Mouse (Mus musculus) megakaryocyte-erythroid progenitor cell, adult 5-6 weeks (primary cell): ENCODE measurements around the gene Sst. TPM values are rescaled to one million over a fixed set of nuclear protein-coding genes. Genes with fewer than 3 reads are reported as not detected.
"Not testable (repeated sequence)": the region's sequence is repeated elsewhere in the genome, so short reads cannot be mapped to it uniquely, and the experiment has no call there.

Experiments
- ATAC-seq: replicated peaks from 2 replicates; pipeline ENCODE4 v1.8.0; 2016; ENCODE audit warnings: mild to moderate bottlenecking, inconsistent platforms; ENCODE audit not compliant: severe bottlenecking, poor library complexity, low FRiP score, low TSS enrichment
- total RNA-seq, 2 experiments: library from RNA; stranded (forward) in 1 of 2; stranded (reverse) in 1 of 2; fragments of 200-1000, 215-1000 nt in 1 of 2; fragments of >200 nt in 1 of 2; fragmentation: Nextera tagmentation in 1 of 2; gene quantifications; 2 replicates each; pipeline ENCODE4 v1.2.3; 2014 to 2017

The Sst gene
- total RNA-seq (2014; fragmentation: Nextera tagmentation) (not detected in 2 replicates), total RNA-seq (2017) (not detected in 2 replicates)

DNA sequence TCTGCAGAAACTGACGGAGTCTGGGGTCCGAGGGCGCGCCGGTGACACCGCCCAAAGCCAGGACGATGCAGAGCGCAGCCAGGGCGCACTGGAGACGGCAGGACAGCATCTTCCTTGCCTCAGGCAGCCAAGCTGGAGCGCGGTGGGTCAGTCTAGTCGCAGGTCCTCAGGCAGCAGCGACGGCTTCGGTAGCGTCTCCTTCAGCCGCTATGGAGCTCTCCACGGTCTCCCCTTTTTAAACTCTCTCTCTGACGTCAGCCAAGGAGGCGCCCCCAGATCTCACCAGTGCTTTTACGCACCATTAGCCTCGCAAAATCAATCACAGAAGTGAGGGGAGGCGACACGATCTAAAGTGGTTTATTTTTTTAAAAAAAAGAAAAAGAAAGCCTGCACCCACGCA, at the start of gene Sst:
Sst (minus strand) TSS at position 323 of the 400 bp plus-strand sequence.
- ATAC-seq = no peak

GRCm38 (mm10) chr16:23934397-23934796, 43.6 kb upstream of the Sst start:
- ATAC-seq = no peak

DNA sequence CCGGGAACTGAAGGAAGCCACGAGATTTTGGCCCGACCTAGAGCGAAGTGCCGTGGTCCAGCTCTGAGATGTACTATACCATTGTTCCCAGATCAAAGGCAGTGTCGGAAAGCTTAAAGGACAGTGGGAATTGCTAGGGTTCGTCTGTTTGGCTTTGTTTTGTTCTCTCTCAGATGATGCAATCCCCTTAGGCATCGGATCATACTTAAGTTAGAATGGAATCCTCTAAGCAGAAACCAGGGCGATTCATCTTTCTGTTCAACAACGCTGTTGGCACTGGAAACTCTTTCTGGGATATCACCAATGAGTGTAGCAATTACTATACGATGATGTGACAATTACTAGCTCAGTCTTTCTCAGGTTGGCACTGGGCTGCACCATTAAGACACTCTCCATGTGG, 41.5 kb upstream of the Sst start, which contains the start of gene Rtp2:
Rtp2 (minus strand) TSS at position 101 of the 400 bp plus-strand sequence.
- no peak for ATAC-seq

- no peak for ATAC-seq
Observed at GRCm38 (mm10) chr16:23931275-23931674, 40.5 kb upstream of the Sst start.

GRCm38 (mm10) chr16:23930426-23931073, 39.8 kb upstream of the Sst start:
- ATAC-seq = no peak

DNA sequence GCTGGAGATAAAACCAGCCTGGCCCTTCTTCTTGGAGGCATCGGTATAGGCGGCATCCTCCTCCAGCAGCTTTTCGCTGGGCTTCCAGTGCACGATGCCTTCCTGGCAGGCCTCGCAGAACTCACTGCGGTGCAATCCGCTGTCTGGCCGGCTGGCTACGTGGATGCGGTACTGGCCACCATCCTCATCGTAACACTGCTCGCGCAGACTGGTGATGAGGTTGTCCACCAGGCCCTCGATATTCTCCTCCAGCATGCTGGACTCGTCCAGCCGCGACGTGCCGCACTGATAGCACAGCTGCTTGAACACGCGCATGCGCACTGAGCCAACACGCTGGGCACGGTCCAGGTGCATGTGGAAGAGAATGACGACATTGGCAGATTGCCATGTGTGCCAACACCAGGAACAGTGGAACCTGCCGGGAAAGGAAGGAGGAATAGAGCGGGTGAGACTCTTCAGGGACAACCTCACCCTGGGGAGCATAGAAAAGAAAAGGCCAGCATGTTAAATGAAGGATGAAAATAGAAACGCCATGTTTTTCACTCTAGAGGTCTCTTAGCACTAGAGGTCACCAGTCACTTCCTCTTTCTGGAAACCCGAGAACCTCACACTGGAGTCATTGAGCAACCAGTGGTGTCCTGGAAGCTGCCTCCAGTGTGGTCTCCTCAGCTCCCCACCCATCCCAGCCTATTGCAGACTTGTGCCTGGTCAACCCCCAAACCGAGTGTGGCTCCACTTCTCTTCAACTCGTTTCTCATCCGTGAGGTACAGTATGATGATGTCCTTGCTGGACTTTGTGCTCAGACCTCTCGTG, 36.8 kb upstream of the Sst start:
- ATAC-seq = no peak

- no peak for ATAC-seq
Observed at GRCm38 (mm10) chr16:23922906-23923305, 32.1 kb upstream of the Sst start.

GRCm38 (mm10) chr16:23921697-23922096, 30.9 kb upstream of the Sst start:
- no peak for ATAC-seq

- ATAC-seq = no peak
Observed at GRCm38 (mm10) chr16:23919418-23919817, 28.7 kb upstream of the Sst start.

DNA sequence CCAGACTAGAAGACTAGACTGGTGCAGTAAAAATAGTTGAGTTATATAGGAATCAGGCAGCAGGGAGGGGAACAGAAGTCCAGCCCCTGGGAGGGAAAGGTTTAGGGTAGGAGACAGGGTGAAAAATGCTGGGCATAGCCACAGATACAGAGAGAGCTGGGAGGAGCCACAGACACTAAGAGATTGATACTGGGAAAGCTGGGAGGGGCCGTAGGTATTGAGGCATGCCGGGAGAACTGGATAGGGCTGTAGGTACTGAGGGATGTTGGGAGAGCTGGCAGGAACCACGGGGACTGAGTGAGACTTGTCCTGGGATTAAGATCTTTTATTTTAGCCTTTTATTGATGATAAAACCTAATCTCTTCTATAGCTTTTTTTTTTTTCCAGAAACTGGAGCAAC, 22.6 kb upstream of the Sst start:
- ATAC-seq = no peak

DNA sequence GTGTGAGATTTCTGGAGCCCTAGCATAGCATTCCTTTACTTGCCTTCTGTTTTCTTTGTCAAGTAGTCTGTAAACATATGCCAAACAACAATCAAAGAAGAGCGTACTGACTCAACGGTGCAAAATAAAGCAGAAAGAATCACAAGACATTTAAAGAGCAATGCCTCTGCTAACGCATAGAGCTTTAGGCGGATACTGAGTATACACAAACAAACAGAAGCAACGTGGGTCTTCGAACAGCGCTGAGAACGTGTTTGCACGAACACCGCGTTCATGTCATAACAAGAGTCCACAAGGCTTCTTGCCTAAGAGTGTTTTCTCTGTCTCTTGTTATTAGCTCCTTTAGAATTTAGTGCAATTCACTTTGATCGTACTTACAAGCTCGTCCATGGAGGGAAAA, 22.0 kb upstream of the Sst start:
- ATAC-seq = no peak

DNA sequence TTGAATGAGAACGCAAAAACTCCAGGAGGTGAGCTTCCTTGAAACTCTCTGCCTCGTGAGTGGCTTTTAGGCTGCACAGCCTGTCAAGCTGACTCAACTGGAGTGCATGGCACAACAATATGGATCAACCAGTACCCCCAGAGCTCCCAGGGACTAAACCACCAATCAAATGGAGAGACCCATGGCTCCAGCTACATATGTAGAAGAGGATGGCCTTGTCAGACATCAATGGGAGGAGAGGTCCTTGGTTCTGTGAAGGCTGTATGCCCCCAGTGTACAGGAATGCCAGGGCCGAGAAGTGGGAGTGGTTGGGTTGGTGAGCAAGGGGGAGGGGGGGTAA, 18.2 kb upstream of the Sst start:
- not testable (repeated sequence) for ATAC-seq

GRCm38 (mm10) chr16:23908076-23909014, 17.6 kb upstream of the Sst start:
- not testable (repeated sequence) for ATAC-seq

- not testable (repeated sequence) for ATAC-seq
Observed at GRCm38 (mm10) chr16:23906586-23906985, 15.8 kb upstream of the Sst start.

DNA sequence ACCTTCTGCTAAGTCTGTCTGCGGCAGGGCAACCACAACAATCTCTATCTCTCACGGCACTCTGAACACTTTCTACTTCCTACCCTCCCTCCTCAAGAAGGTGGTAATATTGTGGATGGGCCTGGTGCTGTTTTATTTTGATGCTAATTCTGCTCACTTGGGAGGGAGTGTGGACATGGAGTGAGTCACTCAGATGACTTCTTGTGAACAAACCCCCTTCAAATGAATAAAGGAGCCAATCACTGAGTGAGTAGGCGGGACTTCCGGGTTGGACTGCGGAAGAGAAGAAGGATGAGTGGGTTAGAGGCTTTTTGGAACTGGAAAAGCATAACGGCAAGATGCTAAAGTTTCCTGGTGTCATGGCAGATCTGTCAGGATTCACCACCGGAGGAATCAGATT, 10.7 kb upstream of the Sst start:
- no peak for ATAC-seq

DNA sequence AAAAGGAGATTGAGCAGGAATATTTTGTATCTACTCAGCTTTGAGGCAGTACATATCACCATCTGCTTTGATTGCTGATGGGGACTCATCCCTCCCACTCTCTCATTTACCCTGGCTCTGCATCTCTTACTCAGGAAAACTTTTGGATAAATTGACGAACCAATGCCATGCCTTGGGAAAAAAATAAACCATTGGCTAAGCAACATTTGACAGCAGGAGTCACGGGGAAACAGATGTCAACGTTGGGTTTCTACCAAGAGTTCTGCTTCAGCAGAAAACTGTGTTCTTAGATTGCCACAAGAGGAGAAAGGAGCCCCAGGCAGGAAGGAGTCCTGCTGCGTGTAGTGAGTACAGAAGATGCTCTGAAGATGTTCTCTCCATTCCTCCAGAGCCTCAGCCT, 9.3 kb upstream of the Sst start:
- ATAC-seq = no peak

- peak; percentile 84 for ATAC-seq
Observed at GRCm38 (mm10) chr16:23898840-23899239, 8.1 kb upstream of the Sst start.

- ATAC-seq = peak; percentile 78
Observed at GRCm38 (mm10) chr16:23897984-23898586, 7.3 kb upstream of the Sst start.

- no peak for ATAC-seq
Observed at GRCm38 (mm10) chr16:23897486-23897885, 6.7 kb upstream of the Sst start.
